Mouse (Mus musculus): ENCODE measurements around the gene Selplg. TPM values are rescaled to one million over a fixed set of nuclear protein-coding genes. Genes with fewer than 3 reads are reported as not detected.
"Not testable (repeated sequence)": the region's sequence is repeated elsewhere in the genome, so short reads cannot be mapped to it uniquely, and the experiment has no call there.

Gene Selplg
- polyA plus RNA-seq, 2 experiments, result 4.0 to 5.4 TPM

GRCm38 (mm10) chr5:113788645-113789044, 43.8 kb downstream of the Selplg start:
- Histone ChIP-seq H3K36me3 (ENCODE audit: control insufficient read depth, insufficient read depth, low read length) (peaks cover 15% of the 10 kb centered on the region), H3K27ac (replicated peaks; ENCODE audit: low read depth, low read length) (peak overlapping the region; percentile 79), H3K4me3 (replicated peaks; ENCODE audit: low read length) (no peak overlapping the region), H3K9me3 (ENCODE audit: control insufficient read depth, low read length) (no peaks in the 10 kb centered on the region), H3K27me3 (ENCODE audit: control insufficient read depth, insufficient read depth, low read length) (no peaks in the 10 kb centered on the region), H3K4me1 (ENCODE audit: control insufficient read depth, insufficient read depth, low read length) (peaks cover 46% of the 10 kb centered on the region), H3K9ac (ENCODE audit: low read depth, low read length, severe bottlenecking) (no peak overlapping the region), H3K4me2 (replicated peaks; ENCODE audit: low read depth, low read length, severe bottlenecking) (0 out of 2 replicates have a peak overlapping the region, but pooled peaks have one; percentile 28)
- WGBS, result 18% methylated on average over 6 of the region's 6 CpGs
- peak; percentile 6; the same call in 1 of the 2 replicates for ATAC-seq (ENCODE audit: low FRiP score, low read depth)
- no peak for DNase-seq (ENCODE audit: low spot score)
- TF ChIP-seq POLR2A (IDR thresholded peaks at IDR 0.05; ENCODE audit: borderline replicate concordance, extremely low read depth, insufficient read depth, insufficient read length), result no peak

DNA sequence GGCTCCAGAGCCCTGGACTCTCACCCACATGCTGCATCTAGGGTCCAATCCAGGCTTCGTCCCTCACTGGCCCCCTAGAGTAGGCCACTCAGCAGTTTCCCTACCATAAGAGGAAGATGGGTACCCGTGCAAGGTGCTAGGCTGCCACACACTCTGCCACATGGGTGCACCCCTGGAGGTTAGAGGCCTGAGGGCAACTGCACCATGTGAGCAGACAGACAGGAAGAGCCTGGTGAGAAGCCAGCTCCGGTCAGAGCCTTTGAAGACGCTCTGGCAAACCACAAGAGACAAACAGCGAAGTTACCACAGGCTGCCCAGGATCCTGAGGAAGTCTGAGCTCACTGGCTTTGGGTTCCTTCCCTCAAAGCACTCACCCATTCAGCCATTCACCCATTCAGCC, 45.5 kb downstream of the Selplg start:
- DNase-seq (ENCODE audit: low spot score) (no peak), ATAC-seq (ENCODE audit: low FRiP score, low read depth) (no peak)
- no peak for TF ChIP-seq POLR2A (IDR thresholded peaks at IDR 0.05; ENCODE audit: borderline replicate concordance, extremely low read depth, insufficient read depth, insufficient read length)
- Histone ChIP-seq H3K27ac (replicated peaks; ENCODE audit: low read depth, low read length) (no peak overlapping the region), H3K9ac (ENCODE audit: low read depth, low read length, severe bottlenecking) (no peak overlapping the region), H3K4me3 (replicated peaks; ENCODE audit: low read length) (no peak overlapping the region), H3K36me3 (ENCODE audit: control insufficient read depth, insufficient read depth, low read length) (no peaks in the 10 kb centered on the region), H3K4me1 (ENCODE audit: control insufficient read depth, insufficient read depth, low read length) (peaks cover 55% of the 10 kb centered on the region), H3K4me2 (replicated peaks; ENCODE audit: low read depth, low read length, severe bottlenecking) (no peak overlapping the region), H3K27me3 (ENCODE audit: control insufficient read depth, insufficient read depth, low read length) (no peaks in the 10 kb centered on the region), H3K9me3 (ENCODE audit: control insufficient read depth, low read length) (no peaks in the 10 kb centered on the region)
- WGBS, result 70% methylated on average over 5 of the region's 5 CpGs

DNA sequence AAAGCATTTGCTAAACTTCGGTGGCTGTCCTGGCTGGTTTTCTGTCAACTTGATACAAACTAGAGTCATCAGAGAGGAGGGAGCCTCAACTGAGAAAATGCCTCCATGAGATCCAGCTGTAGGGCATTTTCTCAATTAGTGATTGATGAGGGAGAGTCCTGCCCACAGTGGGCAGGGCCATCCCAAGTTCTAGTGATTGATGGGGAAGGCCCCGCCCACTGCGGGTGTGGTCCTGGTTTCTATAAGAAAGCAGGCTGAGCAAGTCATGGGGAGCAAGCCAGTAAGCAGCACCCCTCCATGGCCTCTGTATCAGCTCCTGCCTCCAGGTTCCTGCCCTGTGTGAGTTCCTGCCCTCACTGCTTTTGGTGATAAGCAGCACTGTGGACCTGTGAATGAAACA, 48.3 kb downstream of the Selplg start:
- peak overlapping the region; percentile 18; the same call in 1 of the 2 replicates for H3K4me2 ChIP-seq (replicated peaks; ENCODE audit: low read depth, low read length, severe bottlenecking)
- DNase-seq (ENCODE audit: low spot score), result peak; percentile 40
- H3K27ac ChIP-seq (replicated peaks; ENCODE audit: low read depth, low read length), result peak overlapping the region; percentile 78
- peaks cover 50% of the 10 kb centered on the region for H3K4me1 ChIP-seq (ENCODE audit: control insufficient read depth, insufficient read depth, low read length)
- H3K9me3 ChIP-seq (ENCODE audit: control insufficient read depth, low read length); H3K36me3 ChIP-seq (ENCODE audit: control insufficient read depth, insufficient read depth, low read length); ATAC-seq (ENCODE audit: low FRiP score, low read depth); H3K4me3 ChIP-seq (replicated peaks; ENCODE audit: low read length); H3K27me3 ChIP-seq (ENCODE audit: control insufficient read depth, insufficient read depth, low read length): not testable (repeated sequence)
- WGBS, result 34% methylated on average over 3 of the region's 3 CpGs
- 0 out of 2 replicates have a peak overlapping the region, but pooled peaks have one; percentile 4 for H3K9ac ChIP-seq (ENCODE audit: low read depth, low read length, severe bottlenecking)

DNA sequence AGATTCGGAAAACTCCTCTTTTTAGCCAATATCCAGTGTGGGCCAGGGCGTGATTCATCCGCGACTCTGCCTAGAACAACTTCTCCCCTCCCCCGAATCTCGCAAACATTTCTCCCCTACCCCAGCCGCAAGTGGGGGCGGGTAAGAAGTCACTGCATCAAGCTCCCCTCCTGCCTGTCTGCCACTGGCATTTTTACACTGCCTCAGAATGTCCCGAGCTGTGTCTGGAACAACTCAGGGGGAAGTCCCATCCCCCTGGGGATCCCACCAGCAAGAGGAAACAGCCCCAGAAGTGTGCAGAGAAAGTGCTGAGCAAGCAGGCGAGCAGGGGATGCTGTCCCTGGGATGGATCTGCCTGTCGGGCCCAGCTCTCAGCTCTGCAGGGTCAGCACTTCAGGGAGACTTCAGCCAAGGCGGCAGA, 48.9 kb downstream of the Selplg start:
- no peaks in the 10 kb centered on the region; the same call in 1 of the 2 replicates for H3K36me3 ChIP-seq (ENCODE audit: control insufficient read depth, insufficient read depth, low read length)
- H3K4me1 ChIP-seq (ENCODE audit: control insufficient read depth, insufficient read depth, low read length), result peaks cover 45% of the 10 kb centered on the region
- WGBS, result 6% methylated on average over 12 of the region's 12 CpGs
- TF ChIP-seq POLR2A (IDR thresholded peaks at IDR 0.05; ENCODE audit: borderline replicate concordance, extremely low read depth, insufficient read depth, insufficient read length), result no peak
- 0 out of 2 replicates have a peak overlapping the region, but pooled peaks have one; percentile 4 for H3K9ac ChIP-seq (ENCODE audit: low read depth, low read length, severe bottlenecking)
- peak; percentile 59 for DNase-seq (ENCODE audit: low spot score)
- peak; percentile 63; the same call in 1 of the 2 replicates for ATAC-seq (ENCODE audit: low FRiP score, low read depth)
- no peaks in the 10 kb centered on the region for H3K9me3 ChIP-seq (ENCODE audit: control insufficient read depth, low read length)
- H3K27ac ChIP-seq (replicated peaks; ENCODE audit: low read depth, low read length), result peak overlapping the region; percentile 78
- peak overlapping the region; percentile 18 for H3K4me2 ChIP-seq (replicated peaks; ENCODE audit: low read depth, low read length, severe bottlenecking)
- H3K27me3 ChIP-seq (ENCODE audit: control insufficient read depth, insufficient read depth, low read length), result no peaks in the 10 kb centered on the region
- no peak overlapping the region for H3K4me3 ChIP-seq (replicated peaks; ENCODE audit: low read length)

GRCm38 (mm10) chr5:113782624-113783023, 49.8 kb downstream of the Selplg start:
- no peak for ATAC-seq (ENCODE audit: low FRiP score, low read depth)
- TF ChIP-seq POLR2A (IDR thresholded peaks at IDR 0.05; ENCODE audit: borderline replicate concordance, extremely low read depth, insufficient read depth, insufficient read length), result no peak
- Histone ChIP-seq H3K27ac (replicated peaks; ENCODE audit: low read depth, low read length) (peak overlapping the region; percentile 78; the same call in 1 of the 2 replicates), H3K4me1 (ENCODE audit: control insufficient read depth, insufficient read depth, low read length) (peaks cover 38% of the 10 kb centered on the region), H3K9me3 (ENCODE audit: control insufficient read depth, low read length) (no peaks in the 10 kb centered on the region), H3K9ac (ENCODE audit: low read depth, low read length, severe bottlenecking) (no peak overlapping the region), H3K4me3 (replicated peaks; ENCODE audit: low read length) (no peak overlapping the region), H3K27me3 (ENCODE audit: control insufficient read depth, insufficient read depth, low read length) (no peaks in the 10 kb centered on the region), H3K36me3 (ENCODE audit: control insufficient read depth, insufficient read depth, low read length) (peaks cover 4% of the 10 kb centered on the region), H3K4me2 (replicated peaks; ENCODE audit: low read depth, low read length, severe bottlenecking) (no peak overlapping the region)
- WGBS, result 84% methylated on average over 7 of the region's 7 CpGs
- no peak for DNase-seq (ENCODE audit: low spot score)

DNA sequence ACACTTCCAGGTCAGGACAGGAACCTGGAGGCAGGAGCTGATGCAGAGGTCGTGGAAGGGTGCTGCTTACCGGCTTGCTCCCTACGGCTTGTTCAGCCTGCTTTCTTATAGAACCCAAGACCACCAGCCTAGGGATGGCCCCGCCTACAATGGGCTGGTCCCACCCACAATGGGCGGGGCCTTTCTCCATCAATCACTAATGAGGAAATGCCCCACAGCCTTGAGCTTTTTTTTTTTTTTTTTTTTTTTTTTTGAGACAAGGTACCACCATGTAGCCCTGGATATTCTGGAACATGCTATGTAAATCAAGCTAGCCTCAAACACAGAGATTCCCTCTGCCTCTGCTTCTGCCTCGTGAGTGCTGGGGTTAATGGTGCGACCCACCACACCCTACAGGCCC, 50.6 kb downstream of the Selplg start:
- WGBS, result 79% methylated on average over 7 of the region's 7 CpGs
- no peak overlapping the region for H3K9ac ChIP-seq (ENCODE audit: low read depth, low read length, severe bottlenecking)
- peak overlapping the region; percentile 61 for H3K27ac ChIP-seq (replicated peaks; ENCODE audit: low read depth, low read length)
- H3K36me3 ChIP-seq (ENCODE audit: control insufficient read depth, insufficient read depth, low read length), result peaks cover 8% of the 10 kb centered on the region
- no peak for TF ChIP-seq POLR2A (IDR thresholded peaks at IDR 0.05; ENCODE audit: borderline replicate concordance, extremely low read depth, insufficient read depth, insufficient read length)
- peaks cover 35% of the 10 kb centered on the region for H3K4me1 ChIP-seq (ENCODE audit: control insufficient read depth, insufficient read depth, low read length)
- H3K27me3 ChIP-seq (ENCODE audit: control insufficient read depth, insufficient read depth, low read length), result no peaks in the 10 kb centered on the region
- no peaks in the 10 kb centered on the region for H3K9me3 ChIP-seq (ENCODE audit: control insufficient read depth, low read length)
- no peak overlapping the region for H3K4me3 ChIP-seq (replicated peaks; ENCODE audit: low read length)
- H3K4me2 ChIP-seq (replicated peaks; ENCODE audit: low read depth, low read length, severe bottlenecking), result no peak overlapping the region
- ATAC-seq (ENCODE audit: low FRiP score, low read depth) (no peak), DNase-seq (ENCODE audit: low spot score) (no peak)

Data from limb, embryonic 14.5 days (tissue).